Mouse (Mus musculus) ES-E14 (cell line): ENCODE results near the gene Fam149a. TPM values are rescaled to one million over a fixed set of nuclear protein-coding genes. Genes with fewer than 3 reads are reported as not detected.

Experiments used
- DNase-seq: peaks from one replicate; pipeline ENCODE4 v3.0.0-alpha.2; 2013; ENCODE audit warnings: low read depth, low spot score
- H3K27ac ChIP-seq: 2 replicates; pipeline ENCODE4 v1.5.1; 2012; ENCODE audit warnings: low read depth, mild to moderate bottlenecking, low read length, moderate library complexity, mixed read lengths; ENCODE audit not compliant: poor library complexity, insufficient read depth, severe bottlenecking
- H3K36me3 ChIP-seq: 2 replicates; pipeline ENCODE4 v1.6.1; 2012; ENCODE audit warnings: mild to moderate bottlenecking, low read length, moderate library complexity, mixed read lengths; ENCODE audit not compliant: control insufficient read depth, poor library complexity, insufficient read depth, severe bottlenecking
- H3K4me1 ChIP-seq, 2 experiments: fragments of 150-350 bp in 1 of 2; sonication (generic) in 1 of 2; 2 replicates each; pipeline ENCODE4 v1.6.1; 2012; ENCODE audit warnings: low read length in 2 of 2, mild to moderate bottlenecking in 1 of 2, mixed read lengths in 1 of 2; ENCODE audit not compliant: control insufficient read depth in 2 of 2, insufficient read depth in 2 of 2, poor library complexity in 1 of 2
- H3K4me3 ChIP-seq, 2 experiments: fragments of 150-350 bp in 1 of 2; sonication (generic) in 1 of 2; 2 replicates each; pipeline ENCODE4 v1.5.1; 2012; ENCODE audit warnings: low read length in 2 of 2, low read depth in 1 of 2, mild to moderate bottlenecking in 1 of 2, mixed read lengths in 1 of 2; ENCODE audit not compliant: insufficient read depth in 1 of 2, poor library complexity in 1 of 2, severe bottlenecking in 1 of 2
- H3K9ac ChIP-seq: 2 replicates; pipeline ENCODE4 v1.6.1; 2012; ENCODE audit warnings: low read depth, mild to moderate bottlenecking, low read length, mixed read lengths; ENCODE audit not compliant: poor library complexity, insufficient read depth, severe bottlenecking
- H3K9me3 ChIP-seq: fragments of 150-350 bp; sonication (generic); 2 replicates; pipeline ENCODE4 v1.6.1; 2012; ENCODE audit warnings: low read depth, mild to moderate bottlenecking, low read length; ENCODE audit not compliant: control insufficient read depth, insufficient read depth
- CHD2 ChIP-seq: IDR thresholded peaks from 2 replicates; pipeline ENCODE4 v1.6.1; 2014; ENCODE audit warnings: mild to moderate bottlenecking, low read depth, low read length, inconsistent platforms
- HCFC1 ChIP-seq: IDR thresholded peaks from 2 replicates; pipeline ENCODE4 v1.6.1; 2012; ENCODE audit warnings: low read length, inconsistent platforms, borderline replicate concordance; ENCODE audit not compliant: insufficient read depth
- MAFK ChIP-seq: IDR thresholded peaks from 2 replicates; pipeline ENCODE4 v1.6.1; 2014; ENCODE audit warnings: mild to moderate bottlenecking, low read depth, low read length, inconsistent platforms; ENCODE audit not compliant: insufficient read depth
- ZC3H11A ChIP-seq: IDR thresholded peaks from 2 replicates; pipeline ENCODE4 v1.6.1; 2012; ENCODE audit warnings: low read depth, mild to moderate bottlenecking, inconsistent platforms, low read length, borderline replicate concordance
- ZNF384 ChIP-seq: IDR thresholded peaks from 2 replicates; pipeline ENCODE4 v1.6.1; 2012; ENCODE audit warnings: low read depth, low read length, inconsistent platforms
- in situ Hi-C, 2 experiments: fragments of 600-800 bp; cut with MboI; formaldehyde crosslinking; loops; one replicate each; pipeline ENCODE4 v1.15.1; 2025; ENCODE audit warnings: low sequenced_read_pairs in 2 of 2, inconsistent platforms in 1 of 2; ENCODE audit not compliant: unreplicated experiment in 2 of 2
- total RNA-seq: library from RNA; depleted of rRNA; stranded (reverse); fragments of 300-350 nt; gene quantifications from 2 replicates; pipeline ENCODE4 v1.2.3, GENCODE M21; 2012; rRNA removed

Fam149a gene
- total RNA-seq, result 0.63 and 1.7 TPM in 2 replicates

GRCm38 (mm10) chr8:45381963-45382347, at the start of gene Fam149a:
Gene Fam149a (minus strand): TSS chr8:45382291.
- TF ChIP-seq ZNF384 (no peak), MAFK (no peak), ZC3H11A (no peak), HCFC1 (no peak), CHD2 (no peak)
- DNase-seq, result no peak
- no peak within 1 kb of the TSS for H3K27ac ChIP-seq
- no peak within 1 kb of the TSS for H3K9ac ChIP-seq
- H3K4me1 ChIP-seq, result peaks cover 0 to 8% of the 10 kb centered on the region in 2 experiments; a peak in 2 of 4 replicates
- in situ Hi-C loops, result no loop called here
- peak within 1 kb of the TSS; percentile 38 to 44; a peak in 3 of 4 replicates for H3K4me3 ChIP-seq
- H3K36me3 ChIP-seq, result no peaks in the 10 kb centered on the region
- H3K9me3 ChIP-seq, result no peaks in the 10 kb centered on the region

- H3K27ac ChIP-seq, result no peak overlapping the region
- no peaks in the 10 kb centered on the region for H3K4me1 ChIP-seq
- no peaks in the 10 kb centered on the region for H3K36me3 ChIP-seq
- TF ChIP-seq CHD2 (no peak), HCFC1 (no peak), ZC3H11A (no peak), ZNF384 (no peak), MAFK (no peak)
- no peaks in the 10 kb centered on the region for H3K9me3 ChIP-seq
- no peak for DNase-seq
- H3K4me3 ChIP-seq, result no peak overlapping the region
- H3K9ac ChIP-seq, result no peak overlapping the region
- in situ Hi-C loops, result no loop called here
Observed at GRCm38 (mm10) chr8:45420151-45420550, 38.1 kb upstream of the Fam149a start.

GRCm38 (mm10) chr8:45414965-45415364, 32.9 kb upstream of the Fam149a start:
- H3K9ac ChIP-seq, result no peak overlapping the region
- no peaks in the 10 kb centered on the region for H3K9me3 ChIP-seq
- TF ChIP-seq HCFC1, result no peak
- no peak for TF ChIP-seq MAFK
- no peak for TF ChIP-seq ZNF384
- TF ChIP-seq ZC3H11A, result no peak
- TF ChIP-seq CHD2, result no peak
- no peaks in the 10 kb centered on the region for H3K36me3 ChIP-seq
- no peak for DNase-seq
- H3K4me1 ChIP-seq, result peaks cover 0 to 4% of the 10 kb centered on the region in 2 experiments; a peak in 1 of 4 replicates
- no peak overlapping the region for H3K27ac ChIP-seq
- no peak overlapping the region for H3K4me3 ChIP-seq
- in situ Hi-C loops, result no loop called here

GRCm38 (mm10) chr8:45410882-45411281, 28.8 kb upstream of the Fam149a start, which contains the start of gene Tlr3:
Gene Tlr3 (minus strand): TSS chr8:45411080.
- H3K27ac ChIP-seq, result no peak within 1 kb of the TSS
- peak within 1 kb of the TSS in 1 of 2 experiments; percentile 55; a peak in 2 of 4 replicates for H3K4me3 ChIP-seq
- no peaks in the 10 kb centered on the region for H3K9me3 ChIP-seq
- in situ Hi-C loops, result no loop called here
- TF ChIP-seq ZC3H11A (no peak), CHD2 (no peak)
- no peak within 1 kb of the TSS; the same call in 1 of the 2 replicates for H3K9ac ChIP-seq
- H3K4me1 ChIP-seq, result peaks cover 0 to 4% of the 10 kb centered on the region in 2 experiments; a peak in 1 of 4 replicates
- no peaks in the 10 kb centered on the region for H3K36me3 ChIP-seq
- no peak for DNase-seq
